Mouse (Mus musculus): ENCODE results near the gene Wdr83.

DNA sequence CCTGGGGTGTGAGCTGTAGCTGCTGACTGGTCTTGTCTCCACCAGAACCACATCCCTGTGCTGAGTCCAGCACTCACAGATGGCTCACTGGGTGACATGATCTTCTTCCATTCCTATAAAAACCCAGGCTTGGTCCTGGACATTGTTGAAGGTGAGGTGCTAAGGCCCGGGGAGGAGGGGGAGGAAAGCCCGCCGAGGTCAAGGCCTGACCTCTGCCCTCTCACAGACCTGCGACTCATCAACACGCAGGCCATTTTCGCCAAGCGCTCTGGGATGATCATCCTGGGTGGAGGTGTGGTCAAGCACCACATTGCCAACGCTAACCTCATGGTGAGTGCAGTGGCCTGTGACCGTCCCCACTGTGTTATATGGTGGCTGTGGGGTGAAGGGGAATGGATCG, 6.9 kb downstream of the Wdr83 start:
- TF ChIP-seq CTCF (IDR thresholded peaks at IDR 0.05; ENCODE audit: insufficient read depth, low read length) (no peak), POLR2A (IDR thresholded peaks at IDR 0.05; ENCODE audit: borderline replicate concordance, extremely low read depth, low read depth, low read length) (no peak)
